Mouse (Mus musculus) limb, embryonic 14.5 days (tissue): Measurements from ENCODE around the gene Pla1a. TPM values are rescaled to one million over a fixed set of nuclear protein-coding genes. Genes with fewer than 3 reads are reported as not detected.
A peak's percentile ranks its signal among the peaks of the same experiment; 100 is the strongest.

Experiments used
- ATAC-seq: fragments of 200-750 bp; cut with Nextera tagmentation; 2 replicates; pipeline ENCODE4 v1.8.0; 2017; ENCODE audit warnings: low read depth, moderate number of reproducible peaks, moderate TSS enrichment; ENCODE audit not compliant: low FRiP score
- DNase-seq: peaks from one replicate; pipeline ENCODE4 v3.0.0-alpha.2; 2015; ENCODE audit warnings: low spot score
- H3K27ac ChIP-seq: fragments of 300-500 bp; sonication (generic); replicated peaks from 2 replicates; pipeline ENCODE4 v1.5.1; 2014; ENCODE audit warnings: low read depth, mild to moderate bottlenecking, low read length, moderate library complexity, mixed read lengths
- H3K27me3 ChIP-seq: fragments of 300-500 bp; sonication (generic); 2 replicates; pipeline ENCODE4 v1.6.1; 2014; ENCODE audit warnings: low read length, mixed read lengths; ENCODE audit not compliant: control insufficient read depth, insufficient read depth
- H3K36me3 ChIP-seq: fragments of 300-500 bp; sonication (generic); 2 replicates; pipeline ENCODE4 v1.6.1; 2014; ENCODE audit warnings: mild to moderate bottlenecking, low read length, moderate library complexity, mixed read lengths; ENCODE audit not compliant: control insufficient read depth, insufficient read depth
- H3K4me1 ChIP-seq: fragments of 300-500 bp; sonication (generic); 2 replicates; pipeline ENCODE4 v1.6.1; 2014; ENCODE audit warnings: antibody characterized with exemption, low read length, mixed read lengths; ENCODE audit not compliant: control insufficient read depth, insufficient read depth
- H3K4me2 ChIP-seq: fragments of 300-500 bp; sonication (generic); replicated peaks from 2 replicates; pipeline ENCODE4 v1.6.1; 2014; ENCODE audit warnings: low read depth, mild to moderate bottlenecking, low read length, moderate library complexity; ENCODE audit not compliant: severe bottlenecking
- H3K4me3 ChIP-seq: fragments of 300-500 bp; sonication (generic); replicated peaks from 2 replicates; pipeline ENCODE4 v1.5.1; 2014; ENCODE audit warnings: low read length
- H3K9ac ChIP-seq: fragments of 300-500 bp; sonication (generic); 2 replicates; pipeline ENCODE4 v1.6.1; 2014; ENCODE audit warnings: mild to moderate bottlenecking, low read depth, low read length, moderate library complexity; ENCODE audit not compliant: severe bottlenecking
- H3K9me3 ChIP-seq: fragments of 300-500 bp; sonication (generic); 2 replicates; pipeline ENCODE4 v1.6.1; 2016; ENCODE audit warnings: low read length; ENCODE audit not compliant: control insufficient read depth
- POLR2A ChIP-seq: fragments of 200-500 bp; IDR thresholded peaks from 2 replicates; pipeline ENCODE4 v1.8.0; 2012; ENCODE audit warnings: inconsistent platforms, mild to moderate bottlenecking, moderate library complexity, borderline replicate concordance; ENCODE audit not compliant: insufficient read depth, insufficient read length; ENCODE audit errors: extremely low read depth
- WGBS: fragments of 180-500 bp; shearing (Covaris S2); extraction: QIAGEN DNeasy Blood & Tissue Kit; methylation state at CpG from one replicate; pipeline ENCODE4 v1.1.7; 2014; 5-methylcytosine and 5-hydroxymethylcytosine counted together
- polyA plus RNA-seq, 2 experiments: library from polyadenylated mRNA; depleted of rRNA in 1 of 2; stranded (reverse) in 1 of 2; unstranded in 1 of 2; fragments of >200 nt; fragmentation: Nextera tagmentation in 1 of 2; extraction: Ambion mirVana in 1 of 2; gene quantifications; 2 replicates each; pipeline versions ENCODE4 v1.2.1 to v1.2.3; 2012 to 2014

Gene Pla1a
- polyA plus RNA-seq, 2 experiments = 0.36 to 0.85 TPM

GRCm38 (mm10) chr16:38475681-38476311 lies 42.9 kb upstream of the Pla1a start:
- no peak for TF ChIP-seq POLR2A
- Histone ChIP-seq H3K4me1 (no peaks in the 10 kb centered on the region), H3K27me3 (no peaks in the 10 kb centered on the region), H3K27ac (no peak overlapping the region), H3K9me3 (no peaks in the 10 kb centered on the region), H3K4me3 (peak overlapping the region; percentile 37; the same call in 1 of the 2 replicates), H3K36me3 (no peaks in the 10 kb centered on the region), H3K4me2 (peak overlapping the region; percentile 76), H3K9ac (no peak overlapping the region; the same call in 1 of the 2 replicates)
- 52% methylated on average over 4 of the region's 4 CpGs for WGBS
- DNase-seq (no peak), ATAC-seq (0 out of 2 replicates have a peak, but pooled peaks have one; percentile 19)

GRCm38 (mm10) chr16:38474677-38475286 lies 41.8 kb upstream of the Pla1a start:
- Histone ChIP-seq H3K9ac (no peak overlapping the region), H3K27ac (no peak overlapping the region), H3K36me3 (no peaks in the 10 kb centered on the region), H3K4me2 (no peak overlapping the region), H3K27me3 (no peaks in the 10 kb centered on the region), H3K4me3 (no peak overlapping the region), H3K9me3 (no peaks in the 10 kb centered on the region), H3K4me1 (no peaks in the 10 kb centered on the region)
- DNase-seq (no peak), ATAC-seq (no peak)
- WGBS = 86% methylated on average over 9 of the region's 9 CpGs
- TF ChIP-seq POLR2A = no peak

GRCm38 (mm10) chr16:38473661-38474060 lies 40.7 kb upstream of the Pla1a start:
- 86% methylated on average over 5 of the region's 5 CpGs for WGBS
- Histone ChIP-seq H3K4me3 (no peak overlapping the region), H3K27me3 (no peaks in the 10 kb centered on the region), H3K9me3 (no peaks in the 10 kb centered on the region), H3K36me3 (no peaks in the 10 kb centered on the region), H3K27ac (no peak overlapping the region), H3K9ac (no peak overlapping the region), H3K4me1 (no peaks in the 10 kb centered on the region), H3K4me2 (no peak overlapping the region)
- no peak for ATAC-seq
- no peak for TF ChIP-seq POLR2A
- DNase-seq = no peak

GRCm38 (mm10) chr16:38472507-38472873 lies 39.5 kb upstream of the Pla1a start:
- no peak for TF ChIP-seq POLR2A
- H3K4me1 ChIP-seq = no peaks in the 10 kb centered on the region
- H3K36me3 ChIP-seq = no peaks in the 10 kb centered on the region
- no peak overlapping the region for H3K4me3 ChIP-seq
- H3K9ac ChIP-seq = no peak overlapping the region
- no peak overlapping the region for H3K4me2 ChIP-seq
- H3K9me3 ChIP-seq = no peaks in the 10 kb centered on the region
- no peak for ATAC-seq
- no peak for DNase-seq
- 92% methylated on average over 5 of the region's 5 CpGs for WGBS
- no peak overlapping the region for H3K27ac ChIP-seq
- H3K27me3 ChIP-seq = no peaks in the 10 kb centered on the region

GRCm38 (mm10) chr16:38471697-38472506 lies 39.0 kb upstream of the Pla1a start:
- no peak for ATAC-seq
- H3K27me3 ChIP-seq = no peaks in the 10 kb centered on the region
- no peak overlapping the region for H3K9ac ChIP-seq
- no peaks in the 10 kb centered on the region for H3K36me3 ChIP-seq
- TF ChIP-seq POLR2A = no peak
- no peaks in the 10 kb centered on the region for H3K4me1 ChIP-seq
- H3K4me3 ChIP-seq = no peak overlapping the region
- H3K9me3 ChIP-seq = no peaks in the 10 kb centered on the region
- no peak overlapping the region for H3K27ac ChIP-seq
- no peak for DNase-seq
- no peak overlapping the region for H3K4me2 ChIP-seq
- 84% methylated on average over 11 of the region's 11 CpGs for WGBS
